Mouse (Mus musculus) embryonic facial prominence, embryonic 14.5 days (tissue): ENCODE data around the gene Omt2b. TPM values are rescaled to one million over a fixed set of nuclear protein-coding genes. Genes with fewer than 3 reads are reported as not detected.
"Not testable (repeated sequence)": the region's sequence is repeated elsewhere in the genome, so short reads cannot be mapped to it uniquely, and the experiment has no call there.

Experiments
- ATAC-seq: fragments of 200-750 bp; cut with Nextera tagmentation; 2 replicates; pipeline ENCODE4 v1.8.0; 2017; ENCODE audit warnings: low read depth, moderate number of reproducible peaks, moderate TSS enrichment
- DNase-seq: peaks from one replicate; pipeline ENCODE4 v3.0.0-alpha.2; 2015; ENCODE audit warnings: low spot score
- H3K27ac ChIP-seq: fragments of 300-500 bp; sonication (generic); replicated peaks from 2 replicates; pipeline ENCODE4 v1.5.1; 2014; ENCODE audit warnings: low read depth, mild to moderate bottlenecking, low read length, moderate library complexity
- H3K27me3 ChIP-seq: fragments of 300-500 bp; sonication (generic); replicated peaks from 2 replicates; pipeline ENCODE4 v1.6.1; 2014; ENCODE audit warnings: low read length; ENCODE audit not compliant: control insufficient read depth, insufficient read depth
- H3K36me3 ChIP-seq: fragments of 300-500 bp; sonication (generic); 2 replicates; pipeline ENCODE4 v1.6.1; 2014; ENCODE audit warnings: low read length, mixed read lengths; ENCODE audit not compliant: control insufficient read depth, insufficient read depth
- H3K4me1 ChIP-seq: fragments of 300-500 bp; sonication (generic); 2 replicates; pipeline ENCODE4 v1.6.1; 2014; ENCODE audit warnings: antibody characterized with exemption, low read length; ENCODE audit not compliant: control insufficient read depth, insufficient read depth
- H3K4me2 ChIP-seq: fragments of 300-500 bp; sonication (generic); 2 replicates; pipeline ENCODE4 v1.6.1; 2014; ENCODE audit warnings: low read depth, mild to moderate bottlenecking, low read length, moderate library complexity, mixed read lengths
- H3K4me3 ChIP-seq: fragments of 300-500 bp; sonication (generic); 2 replicates; pipeline ENCODE4 v1.5.1; 2014; ENCODE audit warnings: low read depth, mild to moderate bottlenecking, low read length
- H3K9ac ChIP-seq: fragments of 300-500 bp; sonication (generic); 2 replicates; pipeline ENCODE4 v1.6.1; 2014; ENCODE audit warnings: low read depth, mild to moderate bottlenecking, low read length, moderate library complexity, mixed read lengths
- H3K9me3 ChIP-seq: fragments of 300-500 bp; sonication (generic); 2 replicates; pipeline ENCODE4 v1.6.1; 2016; ENCODE audit warnings: low read length; ENCODE audit not compliant: control insufficient read depth
- WGBS: fragments of 180-500 bp; shearing (Covaris S2); extraction: QIAGEN DNeasy Blood & Tissue Kit; methylation state at CpG from one replicate; pipeline ENCODE4 v1.1.7; 2014; 5-methylcytosine and 5-hydroxymethylcytosine counted together
- polyA plus RNA-seq: library from polyadenylated mRNA; unstranded; fragments of >200 nt; fragmentation: Nextera tagmentation; extraction: Ambion mirVana; gene quantifications from 2 replicates; pipeline ENCODE4 v1.2.1, GENCODE M21; 2014

The Omt2b gene
- polyA plus RNA-seq = not detected in 2 replicates

GRCm38 (mm10) chr9:78327289-78327688 lies at the start of gene Omt2b:
Omt2b (plus strand) TSS chr9:78327589.
- not testable (repeated sequence) for H3K4me2 ChIP-seq, H3K4me1 ChIP-seq, H3K36me3 ChIP-seq, H3K4me3 ChIP-seq, DNase-seq, H3K27ac ChIP-seq, H3K9ac ChIP-seq, H3K27me3 ChIP-seq, H3K9me3 ChIP-seq, ATAC-seq
- WGBS = 64% methylated on average over 1 of the region's 1 CpGs

GRCm38 (mm10) chr9:78282002-78282711 lies 45.2 kb upstream of the Omt2b start:
- H3K9me3 ChIP-seq, H3K4me3 ChIP-seq, H3K27me3 ChIP-seq, H3K4me1 ChIP-seq, H3K36me3 ChIP-seq, ATAC-seq, DNase-seq, H3K27ac ChIP-seq, H3K4me2 ChIP-seq, H3K9ac ChIP-seq: not testable (repeated sequence)
- 68% methylated on average over 3 of the region's 4 CpGs for WGBS

- DNase-seq, H3K4me2 ChIP-seq, H3K36me3 ChIP-seq, H3K4me3 ChIP-seq, H3K4me1 ChIP-seq, ATAC-seq, H3K27me3 ChIP-seq, H3K27ac ChIP-seq, H3K9me3 ChIP-seq, H3K9ac ChIP-seq: not testable (repeated sequence)
- 60% methylated on average over 1 of the region's 1 CpGs for WGBS
Measured at GRCm38 (mm10) chr9:78289063-78289462, 38.3 kb upstream of the Omt2b start.

GRCm38 (mm10) chr9:78289723-78290122 lies 37.7 kb upstream of the Omt2b start, which contains the start of gene Gm10639:
Gm10639 (plus strand) TSS chr9:78289923.
- WGBS = 72% methylated on average over 3 of the region's 3 CpGs
- H3K9me3 ChIP-seq, ATAC-seq: not testable (repeated sequence)

GRCm38 (mm10) chr9:78292462-78292861 lies 34.9 kb upstream of the Omt2b start:
- not testable (repeated sequence) for H3K27me3 ChIP-seq, H3K4me2 ChIP-seq, H3K4me3 ChIP-seq, H3K27ac ChIP-seq, H3K9ac ChIP-seq, H3K36me3 ChIP-seq, ATAC-seq, DNase-seq, H3K9me3 ChIP-seq, H3K4me1 ChIP-seq
- WGBS = 89% methylated on average over 8 of the region's 8 CpGs

More at GRCm38 (mm10) chr9:78289723-78290122, 37.7 kb upstream of the Omt2b start, which contains the start of gene Gm10639:
- not testable (repeated sequence) for H3K27me3 ChIP-seq, H3K4me3 ChIP-seq, H3K9ac ChIP-seq, H3K27ac ChIP-seq, H3K4me1 ChIP-seq, H3K36me3 ChIP-seq, H3K4me2 ChIP-seq, DNase-seq

DNA sequence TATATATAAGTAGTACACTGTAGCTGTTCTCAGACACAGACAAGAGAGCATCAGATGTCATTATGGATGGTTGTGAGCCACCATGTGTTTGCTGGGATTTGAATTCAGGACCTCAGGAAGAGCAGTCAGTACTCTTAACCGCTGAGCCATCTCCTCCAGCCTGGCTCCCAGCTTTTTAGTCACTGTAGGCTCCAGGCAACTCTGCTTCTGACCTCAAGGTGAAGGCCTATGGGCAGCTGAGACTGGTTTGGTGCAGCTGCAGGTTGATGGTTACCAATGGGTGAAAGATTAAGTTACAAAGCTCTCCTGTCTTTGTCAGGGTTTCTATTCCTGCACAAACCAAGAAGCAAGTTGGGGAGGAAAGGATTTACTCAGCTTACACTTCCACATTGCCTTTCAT lies 33.7 kb upstream of the Omt2b start:
- DNase-seq, H3K9ac ChIP-seq, H3K9me3 ChIP-seq, H3K4me3 ChIP-seq, H3K4me2 ChIP-seq, H3K27me3 ChIP-seq, H3K27ac ChIP-seq, H3K36me3 ChIP-seq, H3K4me1 ChIP-seq, ATAC-seq: not testable (repeated sequence)
- WGBS = 54% methylated on average over 1 of the region's 1 CpGs

DNA sequence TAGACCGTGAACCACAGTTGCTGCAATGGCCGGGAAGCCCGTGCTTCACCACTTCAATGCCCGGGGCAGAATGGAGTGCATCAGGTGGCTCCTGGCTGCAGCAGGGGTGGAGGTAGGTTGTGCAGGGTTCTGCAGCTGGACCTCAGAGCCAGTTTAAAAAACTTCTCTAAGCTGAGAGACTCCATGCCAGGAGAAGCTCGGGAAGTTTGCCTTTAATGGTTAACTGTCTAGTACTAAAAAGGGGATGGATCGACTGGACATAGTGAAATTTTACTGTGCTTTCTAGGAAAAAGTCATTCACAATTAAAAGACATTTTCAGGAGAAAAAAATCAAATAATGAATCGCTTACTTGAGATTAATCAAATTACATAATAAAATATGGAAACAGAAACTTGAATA lies 32.6 kb upstream of the Omt2b start:
- not testable (repeated sequence) for H3K4me2 ChIP-seq, H3K4me1 ChIP-seq, DNase-seq, ATAC-seq, H3K9ac ChIP-seq, H3K9me3 ChIP-seq, H3K4me3 ChIP-seq, H3K27ac ChIP-seq, H3K27me3 ChIP-seq, H3K36me3 ChIP-seq
- WGBS = 71% methylated on average over 4 of the region's 7 CpGs

DNA sequence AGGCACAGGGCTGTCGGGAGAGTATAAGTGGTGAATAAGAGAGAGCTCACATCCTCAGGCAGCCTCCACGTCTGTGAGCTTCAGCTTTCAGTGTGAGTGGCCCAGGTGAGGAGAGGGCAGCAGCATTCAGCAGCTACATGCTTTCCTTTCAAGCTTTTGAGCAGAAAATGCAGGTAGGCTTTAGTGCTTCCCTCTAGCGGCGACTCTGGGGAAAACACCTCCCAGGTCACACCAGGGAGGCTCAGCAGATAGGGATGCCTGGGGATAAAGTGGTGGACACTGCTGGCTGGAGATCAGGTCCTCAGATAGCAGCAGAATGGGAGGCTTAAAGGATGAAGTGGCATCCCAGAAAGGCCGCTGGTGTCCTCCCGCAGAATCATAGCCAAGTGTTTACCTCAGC lies 31.3 kb upstream of the Omt2b start:
- not testable (repeated sequence) for H3K27ac ChIP-seq, H3K4me1 ChIP-seq, H3K9ac ChIP-seq, H3K27me3 ChIP-seq, H3K4me2 ChIP-seq, H3K9me3 ChIP-seq, H3K36me3 ChIP-seq, ATAC-seq, H3K4me3 ChIP-seq
- WGBS = 11% methylated on average over 6 of the region's 6 CpGs
- peak; percentile 11 for DNase-seq

DNA sequence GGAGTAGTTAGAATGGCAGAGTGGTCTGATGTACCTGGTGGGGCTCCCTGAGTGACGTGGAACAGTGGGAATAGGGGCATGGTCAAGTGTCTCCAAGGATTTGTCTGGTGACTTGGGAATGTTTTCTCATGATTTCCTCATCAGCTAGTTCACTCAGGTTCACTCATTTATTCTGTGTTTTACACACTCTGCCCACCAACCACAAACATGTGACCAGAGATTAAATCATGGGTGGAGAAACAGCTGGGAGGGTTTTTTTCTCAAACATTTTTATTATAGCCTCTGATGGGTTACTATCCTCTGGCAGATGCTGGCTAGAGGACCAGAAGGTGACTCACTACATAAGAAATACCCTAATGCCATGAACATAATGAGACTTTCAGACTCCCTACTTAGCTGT lies 29.2 kb upstream of the Omt2b start:
- WGBS = 89% methylated on average over 1 of the region's 1 CpGs
- no peak overlapping the region for H3K4me2 ChIP-seq
- ATAC-seq (no peak), DNase-seq (no peak)
- no peak overlapping the region for H3K4me3 ChIP-seq
- H3K27me3 ChIP-seq = no peaks in the 10 kb centered on the region
- H3K36me3 ChIP-seq = no peaks in the 10 kb centered on the region
- no peaks in the 10 kb centered on the region for H3K9me3 ChIP-seq
- no peak overlapping the region for H3K9ac ChIP-seq
- no peak overlapping the region for H3K27ac ChIP-seq
- no peaks in the 10 kb centered on the region for H3K4me1 ChIP-seq
